Mouse (Mus musculus) heart, embryonic 16.5 days (tissue): ENCODE measurements around the gene Coq5. TPM values are rescaled to one million over a fixed set of nuclear protein-coding genes. Genes with fewer than 3 reads are reported as not detected.
A peak's percentile ranks its signal among the peaks of the same experiment; 100 is the strongest.

Source experiments
- ATAC-seq: fragments of 200-750 bp; cut with Nextera tagmentation; replicated peaks from 2 replicates; pipeline ENCODE4 v1.8.0; 2017; ENCODE audit warnings: moderate number of reproducible peaks; ENCODE audit not compliant: insufficient read depth, low FRiP score; ENCODE audit errors: extremely low read depth
- H3K27ac ChIP-seq: fragments of 300-500 bp; sonication (generic); 2 replicates; pipeline ENCODE4 v1.5.1; 2014; ENCODE audit warnings: mild to moderate bottlenecking, low read length, control low read depth, moderate library complexity
- H3K27me3 ChIP-seq: fragments of 300-500 bp; sonication (generic); 2 replicates; pipeline ENCODE4 v1.6.1; 2014; ENCODE audit warnings: low read length, mixed read lengths; ENCODE audit not compliant: control insufficient read depth, insufficient read depth
- H3K36me3 ChIP-seq: fragments of 300-500 bp; sonication (generic); 2 replicates; pipeline ENCODE4 v1.6.1; 2014; ENCODE audit not compliant: control insufficient read depth, insufficient read depth
- H3K4me1 ChIP-seq: fragments of 300-500 bp; sonication (generic); 2 replicates; pipeline ENCODE4 v1.6.1; 2014; ENCODE audit warnings: low read length, mixed read lengths; ENCODE audit not compliant: control insufficient read depth, insufficient read depth
- H3K4me2 ChIP-seq: fragments of 300-500 bp; sonication (generic); 2 replicates; pipeline ENCODE4 v1.6.1; 2014; ENCODE audit warnings: low read depth, mild to moderate bottlenecking, control low read depth, low read length
- H3K4me3 ChIP-seq: fragments of 300-500 bp; sonication (generic); 2 replicates; pipeline ENCODE4 v1.5.1; 2014; ENCODE audit warnings: mild to moderate bottlenecking, control low read depth, low read length
- H3K9ac ChIP-seq: fragments of 300-500 bp; sonication (generic); 2 replicates; pipeline ENCODE4 v1.6.1; 2014; ENCODE audit warnings: low read length, control low read depth
- H3K9me3 ChIP-seq: fragments of 300-500 bp; sonication (generic); replicated peaks from 2 replicates; pipeline ENCODE4 v1.6.1; 2016; ENCODE audit warnings: low read length; ENCODE audit not compliant: control insufficient read depth
- WGBS: fragments of 180-500 bp; shearing (Covaris S2); extraction: QIAGEN DNeasy Blood & Tissue Kit; methylation state at CpG from one replicate; pipeline ENCODE4 v1.1.7; 2014; 5-methylcytosine and 5-hydroxymethylcytosine counted together
- polyA plus RNA-seq: library from polyadenylated mRNA; unstranded; fragments of >200 nt; fragmentation: Nextera tagmentation; extraction: Ambion mirVana; gene quantifications from 2 replicates; pipeline ENCODE4 v1.2.1, GENCODE M21; 2015

Coq5 gene
- polyA plus RNA-seq, 1 experiment from 2014 or later = 95.7 TPM

DNA sequence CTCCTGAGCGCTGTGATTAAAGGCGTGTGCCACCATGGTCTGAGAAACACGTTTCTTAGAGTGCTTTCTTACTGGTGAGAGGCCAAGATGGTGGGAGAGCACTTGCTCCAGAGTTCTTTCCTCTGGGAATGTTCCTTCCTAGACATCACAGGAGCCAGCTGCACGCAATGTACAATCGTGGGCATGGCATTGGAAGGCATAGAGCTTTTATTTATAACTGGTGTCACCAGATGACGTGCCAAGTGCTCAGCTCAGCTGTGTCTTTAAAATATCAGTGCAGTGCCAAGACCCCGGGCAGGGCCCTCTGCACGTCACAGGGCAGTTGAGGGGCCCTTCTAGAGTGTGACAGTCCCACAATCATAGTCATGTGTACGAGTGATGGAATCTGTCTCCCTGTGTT, 51.5 kb downstream of the Coq5 start:
- H3K36me3 ChIP-seq = peaks cover 37% of the 10 kb centered on the region
- H3K27me3 ChIP-seq = no peaks in the 10 kb centered on the region
- H3K9me3 ChIP-seq = no peaks in the 10 kb centered on the region
- no peak overlapping the region for H3K4me2 ChIP-seq
- 0 out of 2 replicates have a peak overlapping the region, but pooled peaks have one; percentile 1 for H3K9ac ChIP-seq
- H3K4me3 ChIP-seq = no peak overlapping the region
- 60% methylated on average over 9 of the region's 9 CpGs for WGBS
- peaks cover 38% of the 10 kb centered on the region for H3K4me1 ChIP-seq
- 0 out of 2 replicates have a peak, but pooled peaks have one; percentile 28 for ATAC-seq
- H3K27ac ChIP-seq = peak overlapping the region; percentile 86

DNA sequence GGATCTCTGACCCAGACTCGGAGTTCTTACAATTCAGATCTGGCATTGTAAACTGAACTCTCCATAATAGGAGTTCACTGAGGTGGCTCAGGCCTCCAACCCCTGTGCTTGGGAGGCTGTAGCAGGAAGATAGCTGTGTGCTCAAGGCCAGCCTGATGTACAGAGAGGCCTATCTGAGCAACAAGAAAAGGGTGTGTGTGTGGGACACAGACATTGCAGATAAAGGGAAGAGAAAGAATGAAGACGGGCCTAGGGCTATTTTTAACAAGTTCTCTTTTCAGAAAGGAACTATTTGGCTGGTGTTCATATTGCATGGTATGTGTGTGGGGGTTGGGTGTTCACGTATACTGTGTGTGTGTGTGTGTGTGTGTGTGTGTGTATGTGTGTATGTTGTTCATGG, 54.2 kb downstream of the Coq5 start:
- no peak overlapping the region for H3K9ac ChIP-seq
- ATAC-seq = peak; percentile 35
- H3K9me3 ChIP-seq = no peaks in the 10 kb centered on the region
- H3K4me2 ChIP-seq = no peak overlapping the region
- peaks cover 29% of the 10 kb centered on the region for H3K4me1 ChIP-seq
- no peaks in the 10 kb centered on the region for H3K27me3 ChIP-seq
- no peak overlapping the region for H3K4me3 ChIP-seq
- WGBS = 47% methylated on average over 3 of the region's 3 CpGs
- H3K36me3 ChIP-seq = peaks cover 37% of the 10 kb centered on the region
- H3K27ac ChIP-seq = peak overlapping the region; percentile 65

DNA sequence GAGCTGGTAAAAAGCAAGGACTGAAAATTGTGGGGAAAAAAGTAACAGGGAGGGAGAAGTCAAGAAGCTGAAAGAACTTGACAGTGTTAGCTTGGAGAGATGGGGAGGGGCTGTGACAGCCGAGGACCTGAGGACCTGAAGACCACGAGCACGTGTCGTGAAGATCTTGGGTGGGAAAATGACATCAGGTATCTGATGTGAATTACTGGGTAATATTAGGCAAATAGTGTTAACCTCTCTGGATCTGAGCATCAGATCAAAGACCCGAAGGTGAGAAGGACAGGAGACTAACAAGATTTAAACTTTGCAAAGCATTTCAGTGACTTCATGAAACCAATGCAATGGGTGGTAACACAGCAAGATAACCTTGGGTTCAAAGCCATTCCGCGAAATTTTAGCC, 60.5 kb downstream of the Coq5 start:
- Histone ChIP-seq H3K9ac (peak overlapping the region; percentile 96; the same call in 1 of the 2 replicates), H3K27me3 (no peaks in the 10 kb centered on the region), H3K36me3 (peaks cover 29% of the 10 kb centered on the region), H3K4me3 (peak overlapping the region; percentile 95), H3K9me3 (no peaks in the 10 kb centered on the region), H3K4me2 (peak overlapping the region; percentile 86), H3K4me1 (peaks cover 16% of the 10 kb centered on the region), H3K27ac (no peak overlapping the region)
- no peak for ATAC-seq
- WGBS = 16% methylated on average over 7 of the region's 7 CpGs

DNA sequence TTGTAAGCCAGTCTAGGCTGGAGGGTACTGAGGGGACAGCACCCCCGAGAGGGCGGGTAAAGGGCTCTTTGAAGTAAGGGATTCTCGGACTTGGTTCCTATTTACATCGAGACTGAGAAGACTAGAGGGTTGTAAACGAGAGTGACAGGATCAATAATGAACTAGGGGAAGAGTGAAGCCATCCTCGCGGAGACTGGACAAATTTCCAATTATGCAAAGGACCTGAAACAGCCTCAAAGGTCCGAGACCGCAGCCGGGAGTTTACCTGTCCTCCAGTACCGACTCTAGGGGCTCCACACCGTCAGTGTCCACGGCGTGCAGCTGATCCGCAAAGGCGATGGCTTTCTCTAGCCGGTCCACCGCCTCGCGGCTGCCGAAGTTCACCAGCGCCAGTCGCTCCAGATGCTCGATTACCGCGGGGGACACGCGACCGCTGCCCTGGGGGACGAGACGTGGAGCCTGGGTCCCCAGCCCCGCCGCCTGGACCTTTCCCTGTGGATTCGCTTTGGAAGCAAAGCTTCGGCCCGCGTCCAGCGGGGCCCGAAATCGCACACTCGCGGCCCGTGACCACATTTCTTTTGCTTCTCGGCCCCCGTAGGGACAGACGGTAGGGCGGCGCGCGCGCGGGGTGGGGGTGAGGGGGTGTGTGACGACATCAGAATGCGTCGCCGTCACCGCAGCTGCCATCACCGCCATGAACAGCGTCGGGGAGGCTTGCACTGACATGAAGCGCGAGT, 61.3 kb downstream of the Coq5 start, which contains the start of the genes Gatc and Triap1:
Gatc (minus strand) TSS at position 602 of the 737 bp plus-strand sequence.
Triap1 (plus strand) TSS at position 649 of the 737 bp plus-strand sequence.
- peak within 1 kb of the TSS; percentile 96 for H3K9ac ChIP-seq
- peaks cover 16% of the 10 kb centered on the region for H3K4me1 ChIP-seq
- peak; percentile 91 for ATAC-seq
- H3K27me3 ChIP-seq = no peaks in the 10 kb centered on the region
- WGBS = under 1% methylated on average over 62 of the region's 62 CpGs
- peak within 1 kb of the TSS; percentile 95 for H3K4me3 ChIP-seq
- H3K9me3 ChIP-seq = no peaks in the 10 kb centered on the region
- peak within 1 kb of the TSS; percentile 86 for H3K4me2 ChIP-seq
- H3K27ac ChIP-seq = peak within 1 kb of the TSS; percentile 77
- H3K36me3 ChIP-seq = peaks cover 30% of the 10 kb centered on the region

DNA sequence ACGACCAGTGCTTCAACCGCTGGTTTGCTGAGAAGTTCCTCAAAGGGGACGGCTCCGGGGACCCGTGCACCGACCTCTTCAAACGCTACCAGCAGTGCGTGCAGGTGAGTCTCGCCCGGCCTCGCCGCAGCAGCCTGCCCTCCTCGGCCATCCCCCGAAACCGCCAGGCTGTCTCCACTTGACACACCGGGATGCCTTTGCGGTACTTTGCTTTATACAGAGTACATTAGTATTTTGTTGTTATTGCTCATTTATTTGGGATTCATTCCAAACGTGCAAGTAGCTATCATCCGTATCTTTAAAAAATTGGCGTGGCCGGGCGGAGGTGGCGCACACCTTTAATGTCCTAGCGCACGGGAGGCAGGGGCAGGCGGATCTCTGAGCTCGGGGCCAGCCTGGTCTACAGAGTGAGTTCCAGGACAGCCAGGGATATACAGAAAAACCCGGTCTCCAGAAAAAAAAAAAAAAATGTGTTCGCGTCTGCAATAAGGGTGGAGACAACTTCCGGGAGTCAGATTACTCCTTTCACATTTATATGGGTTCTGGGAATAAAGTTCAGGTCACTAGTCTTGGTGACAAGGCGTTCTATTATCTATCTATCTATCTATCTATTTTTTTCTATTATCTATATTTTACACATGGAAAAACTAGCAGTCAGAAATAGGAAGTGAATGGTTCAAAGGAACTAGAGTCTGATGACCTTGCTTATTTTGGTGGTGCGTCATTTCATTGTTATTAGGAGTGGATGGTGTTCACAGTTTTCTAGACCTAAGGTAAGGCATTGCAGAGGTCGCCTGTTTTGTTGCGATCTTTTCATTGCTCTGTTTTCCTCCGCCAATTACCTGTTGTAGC, 62.1 kb downstream of the Coq5 start:
- Histone ChIP-seq H3K4me3 (peak overlapping the region; percentile 95), H3K9me3 (no peaks in the 10 kb centered on the region), H3K4me1 (peaks cover 16% of the 10 kb centered on the region), H3K36me3 (peaks cover 35% of the 10 kb centered on the region), H3K4me2 (peak overlapping the region; percentile 86), H3K27me3 (no peaks in the 10 kb centered on the region), H3K9ac (peak overlapping the region; percentile 96), H3K27ac (peak overlapping the region; percentile 77)
- ATAC-seq = peak; percentile 49
- 8% methylated on average over 36 of the region's 36 CpGs for WGBS

Other genes starting within 250 kb of the Coq5 start
- 9.2 and 14.9 TPM in 2 replicates for gene Gm10401, start 181.4 kb upstream of the Coq5 start, polyA plus RNA-seq
- gene Acads, start 160.3 kb upstream of the Coq5 start, polyA plus RNA-seq = 140 and 143 TPM in 2 replicates
- gene Unc119b, start 144.7 kb upstream of the Coq5 start, polyA plus RNA-seq = 20.7 and 22.6 TPM in 2 replicates
- 50.7 and 55.8 TPM in 2 replicates for gene Mlec, start 121.5 kb upstream of the Coq5 start, polyA plus RNA-seq
- 0.51 and 1.1 TPM in 2 replicates for gene Cabp1, start 85.3 kb upstream of the Coq5 start, polyA plus RNA-seq
- gene Pop5, start 43.8 kb upstream of the Coq5 start, polyA plus RNA-seq = 70.5 and 76.5 TPM in 2 replicates
- gene Rnf10, start 6.8 kb upstream of the Coq5 start, polyA plus RNA-seq = 126 and 133 TPM in 2 replicates
- 1,055 and 1,099 TPM in 2 replicates for gene Dynll1, start 21.3 kb downstream of the Coq5 start, polyA plus RNA-seq
- 94.3 and 131 TPM in 2 replicates for gene Srsf9, start 47.5 kb downstream of the Coq5 start, polyA plus RNA-seq
- gene Gatc, start 61.5 kb downstream of the Coq5 start, polyA plus RNA-seq = 22.4 and 24.6 TPM in 2 replicates
- gene Triap1, start 61.6 kb downstream of the Coq5 start, polyA plus RNA-seq = 39.2 and 40.2 TPM in 2 replicates
- 1,358 and 1,596 TPM in 2 replicates for gene Cox6a1, start 69.3 kb downstream of the Coq5 start, polyA plus RNA-seq
- 1.1 and 1.8 TPM in 2 replicates for gene Msi1, start 149.9 kb downstream of the Coq5 start, polyA plus RNA-seq
- gene Pla2g1b, start 186.6 kb downstream of the Coq5 start, polyA plus RNA-seq = 0.46 and 0.92 TPM in 2 replicates
- gene Sirt4, start 205.1 kb downstream of the Coq5 start, polyA plus RNA-seq = 18.7 and 24.0 TPM in 2 replicates
- 39.1 and 40.6 TPM in 2 replicates for gene Pxn, start 227.0 kb downstream of the Coq5 start, polyA plus RNA-seq